Mouse (Mus musculus) bone marrow, adult 2 months (tissue): ENCODE measurements around the gene Tmem222.

ENCODE experiments used
- CTCF ChIP-seq: fragments of 200-500 bp; IDR thresholded peaks from 2 replicates; pipeline ENCODE4 v1.5.1; 2011; ENCODE audit warnings: low read length, control low read depth; ENCODE audit not compliant: control insufficient read depth, insufficient read depth
- POLR2A ChIP-seq: fragments of 200-500 bp; IDR thresholded peaks from 2 replicates; pipeline ENCODE4 v1.6.1; 2011; ENCODE audit warnings: low read depth, mild to moderate bottlenecking, control low read depth, low read length, borderline replicate concordance; ENCODE audit not compliant: control insufficient read depth

- TF ChIP-seq CTCF (no peak), POLR2A (no peak)
These were observed 42.1 kb upstream of the Tmem222 start for GRCm38 (mm10) chr4:133319667-133320066.
